Mouse (Mus musculus): ENCODE measurements at regions not wholly inside any gene's neighbourhood (a gene's known extent, or its start where the extent isn't known, plus 50 kb on each side); places are given as distances from the start of the nearest gene placed in this dataset.

GRCm38 (mm10) chr11:45058658-45059057 is 441.5 kb downstream of the Ebf1 start:
- Histone ChIP-seq H3K4me1 (replicated peaks) (no peaks in the 10 kb centered on the region), H3K9me3 (no peaks in the 10 kb centered on the region), H3K27me3 (replicated peaks) (no peaks in the 10 kb centered on the region), H3K4me2 (replicated peaks) (no peak overlapping the region), H3K4me3 (replicated peaks) (no peak overlapping the region), H3K27ac (no peak overlapping the region), H3K9ac (no peak overlapping the region), H3K36me3 (no peaks in the 10 kb centered on the region)
- 51% methylated on average over 1 of the region's 1 CpGs for WGBS
- ATAC-seq: no peak

- WGBS: 82% methylated on average over 3 of the region's 3 CpGs
- Histone ChIP-seq H3K4me1 (replicated peaks) (no peaks in the 10 kb centered on the region), H3K27ac (no peak overlapping the region), H3K4me2 (replicated peaks) (no peak overlapping the region), H3K27me3 (replicated peaks) (no peaks in the 10 kb centered on the region), H3K9ac (no peak overlapping the region), H3K4me3 (replicated peaks) (no peak overlapping the region), H3K36me3 (no peaks in the 10 kb centered on the region), H3K9me3 (no peaks in the 10 kb centered on the region)
- no peak for ATAC-seq
Observed at GRCm38 (mm10) chr11:45066592-45066991, 449.5 kb downstream of the Ebf1 start.

GRCm38 (mm10) chr11:45070280-45070679 is 453.2 kb downstream of the Ebf1 start:
- H3K27me3 ChIP-seq (replicated peaks): no peaks in the 10 kb centered on the region
- H3K27ac ChIP-seq: no peak overlapping the region
- H3K4me2 ChIP-seq (replicated peaks): no peak overlapping the region
- no peak overlapping the region for H3K9ac ChIP-seq
- no peaks in the 10 kb centered on the region for H3K9me3 ChIP-seq
- H3K4me1 ChIP-seq (replicated peaks): no peaks in the 10 kb centered on the region
- H3K36me3 ChIP-seq: no peaks in the 10 kb centered on the region
- ATAC-seq: no peak
- no peak overlapping the region for H3K4me3 ChIP-seq (replicated peaks)
- WGBS: 72% methylated on average over 1 of the region's 1 CpGs

- WGBS: 85% methylated on average over 2 of the region's 2 CpGs
- no peaks in the 10 kb centered on the region for H3K9me3 ChIP-seq
- no peak for ATAC-seq
Observed at GRCm38 (mm10) chr11:45071195-45071594, 454.1 kb downstream of the Ebf1 start.

GRCm38 (mm10) chr11:45084506-45085037 is 467.5 kb downstream of the Ebf1 start:
- no peak for ATAC-seq
- WGBS: 66% methylated on average over 4 of the region's 4 CpGs

More at GRCm38 (mm10) chr11:45071195-45071594, 454.1 kb downstream of the Ebf1 start:
- no peaks in the 10 kb centered on the region for H3K36me3 ChIP-seq
- no peak overlapping the region for H3K4me2 ChIP-seq (replicated peaks)
- H3K4me1 ChIP-seq (replicated peaks): no peaks in the 10 kb centered on the region
- no peaks in the 10 kb centered on the region for H3K27me3 ChIP-seq (replicated peaks)
- H3K4me3 ChIP-seq (replicated peaks): no peak overlapping the region
- no peak overlapping the region for H3K9ac ChIP-seq
- no peak overlapping the region for H3K27ac ChIP-seq

GRCm38 (mm10) chr11:45085145-45085544 is 468.0 kb downstream of the Ebf1 start:
- H3K36me3 ChIP-seq: no peaks in the 10 kb centered on the region
- no peak overlapping the region for H3K27ac ChIP-seq
- ATAC-seq: peak; percentile 74
- no peaks in the 10 kb centered on the region for H3K4me1 ChIP-seq (replicated peaks)
- H3K4me2 ChIP-seq (replicated peaks): no peak overlapping the region
- H3K9me3 ChIP-seq: no peaks in the 10 kb centered on the region
- no peak overlapping the region for H3K4me3 ChIP-seq (replicated peaks)
- no peak overlapping the region for H3K9ac ChIP-seq
- no peaks in the 10 kb centered on the region for H3K27me3 ChIP-seq (replicated peaks)

More at GRCm38 (mm10) chr11:45084506-45085037, 467.5 kb downstream of the Ebf1 start:
- Histone ChIP-seq H3K36me3 (no peaks in the 10 kb centered on the region), H3K27ac (no peak overlapping the region), H3K4me3 (replicated peaks) (no peak overlapping the region), H3K4me1 (replicated peaks) (no peaks in the 10 kb centered on the region), H3K27me3 (replicated peaks) (no peaks in the 10 kb centered on the region), H3K9me3 (no peaks in the 10 kb centered on the region), H3K9ac (no peak overlapping the region), H3K4me2 (replicated peaks) (no peak overlapping the region)

GRCm38 (mm10) chr11:45087186-45087915 is 470.2 kb downstream of the Ebf1 start:
- Histone ChIP-seq H3K9ac (no peak overlapping the region), H3K27me3 (replicated peaks) (no peaks in the 10 kb centered on the region), H3K36me3 (no peaks in the 10 kb centered on the region), H3K4me3 (replicated peaks) (no peak overlapping the region), H3K4me2 (replicated peaks) (no peak overlapping the region), H3K9me3 (no peaks in the 10 kb centered on the region), H3K27ac (no peak overlapping the region), H3K4me1 (replicated peaks) (no peaks in the 10 kb centered on the region)
- no peak for ATAC-seq
- WGBS: 55% methylated on average over 5 of the region's 5 CpGs

- no peak overlapping the region for H3K4me2 ChIP-seq (replicated peaks)
- H3K4me3 ChIP-seq (replicated peaks): no peak overlapping the region
- WGBS: 82% methylated on average over 1 of the region's 1 CpGs
- no peak overlapping the region for H3K9ac ChIP-seq
- no peak overlapping the region for H3K27ac ChIP-seq
- H3K36me3 ChIP-seq: no peaks in the 10 kb centered on the region
- no peaks in the 10 kb centered on the region for H3K27me3 ChIP-seq (replicated peaks)
- no peaks in the 10 kb centered on the region for H3K4me1 ChIP-seq (replicated peaks)
- no peak for ATAC-seq
- no peaks in the 10 kb centered on the region for H3K9me3 ChIP-seq
Observed at GRCm38 (mm10) chr11:45088286-45088685, 471.2 kb downstream of the Ebf1 start.

- Histone ChIP-seq H3K27ac (no peak overlapping the region), H3K4me2 (replicated peaks) (no peak overlapping the region), H3K4me3 (replicated peaks) (no peak overlapping the region), H3K9me3 (no peaks in the 10 kb centered on the region), H3K9ac (no peak overlapping the region), H3K4me1 (replicated peaks) (no peaks in the 10 kb centered on the region), H3K27me3 (replicated peaks) (no peaks in the 10 kb centered on the region), H3K36me3 (no peaks in the 10 kb centered on the region)
- 77% methylated on average over 3 of the region's 3 CpGs for WGBS
- ATAC-seq: no peak
Observed at GRCm38 (mm10) chr11:45089561-45089960, 472.4 kb downstream of the Ebf1 start.

- WGBS: 71% methylated on average over 12 of the region's 12 CpGs
Observed at GRCm38 (mm10) chr11:45103498-45104336, 486.6 kb downstream of the Ebf1 start.

GRCm38 (mm10) chr11:45116702-45117101 is 499.6 kb downstream of the Ebf1 start:
- H3K9me3 ChIP-seq: no peaks in the 10 kb centered on the region
- WGBS: 97% methylated on average over 1 of the region's 1 CpGs
- no peaks in the 10 kb centered on the region for H3K27me3 ChIP-seq (replicated peaks)
- no peak overlapping the region for H3K4me3 ChIP-seq (replicated peaks)
- H3K4me1 ChIP-seq (replicated peaks): no peaks in the 10 kb centered on the region
- H3K27ac ChIP-seq: no peak overlapping the region
- no peak for ATAC-seq
- no peaks in the 10 kb centered on the region for H3K36me3 ChIP-seq
- H3K4me2 ChIP-seq (replicated peaks): no peak overlapping the region
- no peak overlapping the region for H3K9ac ChIP-seq

More at GRCm38 (mm10) chr11:45103498-45104336, 486.6 kb downstream of the Ebf1 start:
- ATAC-seq: no peak
- Histone ChIP-seq H3K27ac (no peak overlapping the region), H3K4me1 (replicated peaks) (no peaks in the 10 kb centered on the region), H3K4me2 (replicated peaks) (no peak overlapping the region), H3K4me3 (replicated peaks) (no peak overlapping the region), H3K27me3 (replicated peaks) (no peaks in the 10 kb centered on the region), H3K36me3 (no peaks in the 10 kb centered on the region), H3K9ac (no peak overlapping the region), H3K9me3 (no peaks in the 10 kb centered on the region)

- H3K36me3 ChIP-seq: no peaks in the 10 kb centered on the region
- WGBS: 66% methylated on average over 2 of the region's 2 CpGs
- no peak overlapping the region for H3K4me2 ChIP-seq (replicated peaks)
- H3K4me3 ChIP-seq (replicated peaks): no peak overlapping the region
- H3K9ac ChIP-seq: no peak overlapping the region
- no peaks in the 10 kb centered on the region for H3K27me3 ChIP-seq (replicated peaks)
- no peak for ATAC-seq
- no peak overlapping the region for H3K27ac ChIP-seq
- H3K4me1 ChIP-seq (replicated peaks): no peaks in the 10 kb centered on the region
- no peaks in the 10 kb centered on the region for H3K9me3 ChIP-seq
Observed at GRCm38 (mm10) chr11:45123276-45123675, 506.2 kb downstream of the Ebf1 start.

Measured in intestine, embryonic 15.5 days (tissue).